Mouse (Mus musculus) stomach, adult 2 months (tissue): ENCODE measurements around the gene Gm21719. TPM values are rescaled to one million over a fixed set of nuclear protein-coding genes. Genes with fewer than 3 reads are reported as not detected.

Experiments
- polyA plus RNA-seq: library from polyadenylated mRNA; depleted of rRNA; stranded (reverse); fragments of >200 nt; gene quantifications from 2 replicates; pipeline ENCODE4 v1.2.3, GENCODE M21; 2012; rRNA removed

Gene Gm21719
- polyA plus RNA-seq = not detected in 2 replicates

GRCm38 (mm10) chrY:6682772-6683171, at the start of gene Gm21719:
Gene Gm21719 (minus strand): TSS chrY:6682872.

Other genes with a start within 250 kb of the Gm21719 start
- gene Gm28919, start 99.3 kb downstream of the Gm21719 start, polyA plus RNA-seq = not detected in 2 replicates
- not detected in 2 replicates for gene Gm20830, start 235.4 kb upstream of the Gm21719 start, polyA plus RNA-seq